ENCODE assay signal across 23 mouse cellular contexts in the genomic region with DNA sequence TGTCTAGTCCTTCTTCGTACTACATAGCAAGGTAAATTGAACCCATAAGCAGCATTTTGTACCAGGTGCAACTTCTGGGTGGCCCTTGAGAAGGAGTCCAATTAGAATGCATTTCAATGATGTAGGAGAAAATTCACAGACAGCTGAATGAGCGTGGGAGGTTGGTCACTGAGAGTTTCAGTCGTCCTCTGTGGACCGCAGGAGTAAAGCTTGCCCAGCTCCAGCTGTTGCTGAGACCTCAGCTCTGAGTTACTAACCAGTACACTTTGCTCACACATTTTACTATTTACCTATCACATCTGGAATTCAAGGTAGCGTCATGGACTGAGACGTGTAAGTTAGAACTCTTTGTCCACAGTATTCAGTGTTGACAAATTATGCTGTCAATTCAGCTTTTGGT. TPM values are rescaled to one million over a fixed set of nuclear protein-coding genes. Genes with fewer than 3 reads are reported as not detected.
DNase-seq lines count a peak whose midpoint lies in the region; ATAC-seq and TF ChIP-seq lines count a peak whose summit lies in the region.
"Had no signal": no experiment of that assay in that cellular context is flagged by ENCODE, and none has a peak within 500 bp of the region (broad histone marks: within the 10 kb centered on the region; RNA-seq: fewer than 3 reads in every experiment).

No protein-coding gene starts in this region.

- no peaks in the 10 kb centered on the region for H3K4me1 ChIP-seq in heart, embryonic 11.5 days (ENCODE audit: control insufficient read depth, insufficient read depth, low read length)
- H3K4me1 ChIP-seq in limb, embryonic 14.5 days (ENCODE audit: control insufficient read depth, insufficient read depth, low read length): no peaks in the 10 kb centered on the region
- H3K4me1 ChIP-seq: embryonic facial prominence, embryonic 12.5 days; forebrain, embryonic 12.5 days; heart, embryonic 13.5 days; hindbrain, embryonic 15.5 days had no signal

- no peak for TF ChIP-seq POLR2A in limb, embryonic 14.5 days (IDR thresholded peaks at IDR 0.05; ENCODE audit: borderline replicate concordance, extremely low read depth, insufficient read depth, insufficient read length)

- no peak overlapping the region for H3K4me2 ChIP-seq in heart, embryonic 11.5 days
- no peak overlapping the region for H3K4me2 ChIP-seq in limb, embryonic 14.5 days (replicated peaks; ENCODE audit: low read depth, low read length, severe bottlenecking)
- H3K4me2 ChIP-seq: embryonic facial prominence, embryonic 12.5 days; forebrain, embryonic 12.5 days; heart, embryonic 13.5 days; hindbrain, embryonic 15.5 days had no signal

- no peaks in the 10 kb centered on the region for H3K9me3 ChIP-seq in heart, embryonic 11.5 days (replicated peaks; ENCODE audit: control insufficient read depth, low read length)
- no peaks in the 10 kb centered on the region for H3K9me3 ChIP-seq in limb, embryonic 14.5 days (ENCODE audit: control insufficient read depth, low read length)
- H3K9me3 ChIP-seq: embryonic facial prominence, embryonic 12.5 days; forebrain, embryonic 12.5 days; heart, embryonic 13.5 days; hindbrain, embryonic 15.5 days had no signal

- DNase-seq in heart, adult 18-20 months: peak; percentile 38 to 49
- DNase-seq in forelimb bud, embryonic 11.5 days (ENCODE audit: low read depth, low spot score): peak; percentile 16
- peak; percentile 24 to 43 for DNase-seq in heart, adult 9 months (ENCODE audit: low spot score in 2 of 2)
- no peak for DNase-seq in limb, embryonic 14.5 days (ENCODE audit: low spot score)
- no peak for DNase-seq in right cerebral cortex, postnatal 10 days (ENCODE audit: low spot score in 2 of 2)
- DNase-seq: adrenal gland, adult 8-10 months; adrenal gland, postnatal 36 days; cerebellum, adult 11 months; cerebellum, adult 8-10 months; cerebellum, postnatal 14 days; embryo, embryonic 11 days; gastrocnemius, adult 2 months; gastrocnemius, postnatal 36 days; kidney, adult 2 months had no signal

- WGBS in heart, embryonic 11.5 days (ENCODE audit: insufficient replicate concordance): 75% methylated on average over 6 of the region's 6 CpGs
- 55% methylated on average over 6 of the region's 6 CpGs for WGBS in limb, embryonic 14.5 days

- H3K27me3 ChIP-seq in heart, embryonic 11.5 days (ENCODE audit: control insufficient read depth, insufficient read depth, low read length): no peaks in the 10 kb centered on the region
- no peaks in the 10 kb centered on the region for H3K27me3 ChIP-seq in limb, embryonic 14.5 days (ENCODE audit: control insufficient read depth, insufficient read depth, low read length)
- H3K27me3 ChIP-seq: embryonic facial prominence, embryonic 12.5 days; forebrain, embryonic 12.5 days; heart, embryonic 13.5 days; hindbrain, embryonic 15.5 days had no signal

- H3K27ac ChIP-seq in heart, embryonic 11.5 days (ENCODE audit: low read depth, low read length): no peak overlapping the region
- H3K27ac ChIP-seq in limb, embryonic 14.5 days (replicated peaks; ENCODE audit: low read depth, low read length): no peak overlapping the region
- H3K27ac ChIP-seq: embryonic facial prominence, embryonic 12.5 days; forebrain, embryonic 12.5 days; gastrocnemius, adult 2 months; heart, embryonic 13.5 days; hindbrain, embryonic 15.5 days had no signal

- H3K4me3 ChIP-seq in heart, embryonic 11.5 days (ENCODE audit: low read depth, low read length): no peak overlapping the region
- no peak overlapping the region for H3K4me3 ChIP-seq in limb, embryonic 14.5 days (replicated peaks; ENCODE audit: low read length)
- H3K4me3 ChIP-seq: embryonic facial prominence, embryonic 12.5 days; forebrain, embryonic 12.5 days; gastrocnemius, adult 2 months; heart, embryonic 13.5 days; hindbrain, embryonic 15.5 days had no signal

- no peaks in the 10 kb centered on the region for H3K36me3 ChIP-seq in heart, embryonic 11.5 days (ENCODE audit: control insufficient read depth, insufficient read depth, low read length)
- no peaks in the 10 kb centered on the region for H3K36me3 ChIP-seq in limb, embryonic 14.5 days (ENCODE audit: control insufficient read depth, insufficient read depth, low read length)
- H3K36me3 ChIP-seq: embryonic facial prominence, embryonic 12.5 days; forebrain, embryonic 12.5 days; heart, embryonic 13.5 days; hindbrain, embryonic 15.5 days had no signal

- no peak overlapping the region for H3K9ac ChIP-seq in heart, embryonic 11.5 days (ENCODE audit: low read depth, low read length)
- no peak overlapping the region for H3K9ac ChIP-seq in limb, embryonic 14.5 days (ENCODE audit: low read depth, low read length, severe bottlenecking)
- H3K9ac ChIP-seq: embryonic facial prominence, embryonic 12.5 days; forebrain, embryonic 12.5 days; heart, embryonic 13.5 days; hindbrain, embryonic 15.5 days had no signal

- ATAC-seq in heart, embryonic 11.5 days (replicated peaks; ENCODE audit: insufficient number of reproducible peaks, low FRiP score, low TSS enrichment): no peak
- peak; percentile 55; the same call in 1 of the 2 replicates for ATAC-seq in limb, embryonic 14.5 days (ENCODE audit: low FRiP score, low read depth)
- ATAC-seq in activated CD4-positive, CD25-positive, alpha-beta regulatory T cell, adult 4 months: no peak
- ATAC-seq: forebrain, embryonic 16.5 days; intestine, embryonic 16.5 days had no signal

RNA-seq across cellular contexts. Expression of gene Rgmb, which starts 43.9 kb away (rescaled TPM):
- 10 to 100 TPM; 21.3 to 26.4 TPM for total RNA-seq in heart, adult 18-20 months (2021)
- polyA plus RNA-seq in heart, embryonic 11.5 days (2014; fragmentation: Nextera tagmentation; extraction: Ambion mirVana): 8.7 and 8.9 TPM in 2 replicates
- polyA plus RNA-seq in limb, embryonic 14.5 days (2012; rRNA removed): 52.0 and 71.0 TPM in 2 replicates
- 35.3 and 37.7 TPM in 2 replicates for polyA plus RNA-seq in limb, embryonic 14.5 days (2014; fragmentation: Nextera tagmentation; extraction: Ambion mirVana)
- polyA plus RNA-seq in activated CD4-positive, CD25-positive, alpha-beta regulatory T cell, adult 4 months (2017; shearing (Covaris generic)): 1 to 10 TPM in 1 of 2 experiments, under 1 TPM in 1; 0.70 to 1.3 TPM
- total RNA-seq: common myeloid progenitor, adult 5-6 weeks had no signal

Comparison
In these comparisons a context has a peak if more than half of its experiments do, and no peak if none do; other contexts are left out.
1. DNase-seq: peak in heart, adult 18-20 months (2 of 2), forelimb bud, embryonic 11.5 days (single experiment) and heart, adult 9 months (2 of 2); none in limb, embryonic 14.5 days (single experiment) and right cerebral cortex, postnatal 10 days (0 of 2).